Mouse (Mus musculus) embryonic facial prominence, embryonic 15.5 days (tissue): ENCODE data around the gene Smim26. TPM values are rescaled to one million over a fixed set of nuclear protein-coding genes. Genes with fewer than 3 reads are reported as not detected.
"Not testable (repeated sequence)": the region's sequence is repeated elsewhere in the genome, so short reads cannot be mapped to it uniquely, and the experiment has no call there.

ENCODE experiments used
- ATAC-seq: fragments of 200-750 bp; cut with Nextera tagmentation; 2 replicates; pipeline ENCODE4 v1.8.0; 2017; ENCODE audit warnings: low read depth, moderate TSS enrichment; ENCODE audit not compliant: insufficient number of reproducible peaks, low FRiP score, low TSS enrichment
- H3K27ac ChIP-seq: fragments of 300-500 bp; sonication (generic); replicated peaks from 2 replicates; pipeline ENCODE4 v1.5.1; 2015; ENCODE audit warnings: mild to moderate bottlenecking, inconsistent platforms
- H3K27me3 ChIP-seq: fragments of 300-500 bp; sonication (generic); 2 replicates; pipeline ENCODE4 v1.6.1; 2015; ENCODE audit warnings: inconsistent platforms
- H3K36me3 ChIP-seq: fragments of 300-500 bp; sonication (generic); 2 replicates; pipeline ENCODE4 v1.6.1; 2015; ENCODE audit warnings: mild to moderate bottlenecking, inconsistent platforms
- H3K4me1 ChIP-seq: fragments of 300-500 bp; sonication (generic); 2 replicates; pipeline ENCODE4 v1.6.1; 2015; ENCODE audit warnings: inconsistent platforms
- H3K4me2 ChIP-seq: fragments of 300-500 bp; sonication (generic); replicated peaks from 2 replicates; pipeline ENCODE4 v1.6.1; 2015; ENCODE audit warnings: mild to moderate bottlenecking, inconsistent platforms
- H3K4me3 ChIP-seq: fragments of 300-500 bp; sonication (generic); replicated peaks from 2 replicates; pipeline ENCODE4 v1.5.1; 2015; ENCODE audit warnings: mild to moderate bottlenecking, inconsistent platforms
- H3K9ac ChIP-seq: fragments of 300-500 bp; sonication (generic); 2 replicates; pipeline ENCODE4 v1.6.1; 2015; ENCODE audit warnings: inconsistent platforms
- H3K9me3 ChIP-seq: fragments of 300-500 bp; sonication (generic); replicated peaks from 2 replicates; pipeline ENCODE4 v1.6.1; 2016; ENCODE audit warnings: inconsistent platforms
- WGBS: fragments of 180-500 bp; shearing (Covaris S2); methylation state at CpG from one replicate; pipeline ENCODE4 v1.1.7; 2015; 5-methylcytosine and 5-hydroxymethylcytosine counted together
- polyA plus RNA-seq: library from polyadenylated mRNA; unstranded; fragments of >200 nt; fragmentation: Nextera tagmentation; extraction: Ambion mirVana; gene quantifications from 2 replicates; pipeline ENCODE4 v1.2.1, GENCODE M21; 2015

Smim26 gene
- polyA plus RNA-seq: 31.8 and 34.2 TPM in 2 replicates

DNA sequence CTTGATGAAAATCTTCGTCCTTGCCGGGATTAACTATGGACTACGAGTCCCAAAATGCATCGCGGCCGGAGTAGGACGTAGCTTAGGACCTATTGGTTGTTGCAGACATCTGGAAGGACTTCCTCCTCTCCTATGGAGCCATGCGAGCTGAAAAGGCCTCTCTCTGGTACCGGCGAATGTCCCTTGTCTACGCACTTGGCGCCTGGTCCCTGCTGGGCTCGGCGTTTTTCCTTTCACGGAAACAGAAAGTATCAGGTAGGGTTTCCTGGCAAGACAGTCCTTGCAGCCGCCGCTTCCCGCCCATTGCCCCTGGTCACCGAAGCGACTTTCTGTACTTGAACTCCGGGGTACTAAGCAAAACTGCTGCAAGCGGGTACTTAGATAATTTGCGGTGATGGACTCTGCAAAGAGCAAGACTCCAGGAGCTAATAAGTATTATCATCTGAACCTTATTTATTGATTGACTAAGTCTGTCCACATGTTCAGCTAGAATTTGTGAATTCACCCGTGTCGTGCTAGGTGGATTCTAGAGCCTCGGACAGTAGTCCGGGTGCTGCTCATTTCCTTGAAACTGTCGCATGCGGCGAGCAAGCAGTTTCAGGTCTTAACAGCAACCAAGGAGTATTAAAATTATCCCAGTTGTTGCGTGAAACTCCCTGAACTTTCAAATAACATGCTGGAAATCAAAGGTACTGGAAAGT lies at the start of gene Smim26:
Smim26 (plus strand) TSS at position 104 of the 701 bp plus-strand sequence.
- H3K27me3 ChIP-seq: no peaks in the 10 kb centered on the region
- H3K9ac ChIP-seq: peak within 1 kb of the TSS; percentile 37
- no peak within 1 kb of the TSS for H3K27ac ChIP-seq
- H3K4me3 ChIP-seq: peak within 1 kb of the TSS; percentile 71
- no peaks in the 10 kb centered on the region for H3K4me1 ChIP-seq
- no peaks in the 10 kb centered on the region for H3K9me3 ChIP-seq
- peaks cover 12% of the 10 kb centered on the region for H3K36me3 ChIP-seq
- ATAC-seq: peak; percentile 94
- peak within 1 kb of the TSS; percentile 55 for H3K4me2 ChIP-seq
- 1% methylated on average over 31 of the region's 31 CpGs for whole genome bisulfite sequencing

DNA sequence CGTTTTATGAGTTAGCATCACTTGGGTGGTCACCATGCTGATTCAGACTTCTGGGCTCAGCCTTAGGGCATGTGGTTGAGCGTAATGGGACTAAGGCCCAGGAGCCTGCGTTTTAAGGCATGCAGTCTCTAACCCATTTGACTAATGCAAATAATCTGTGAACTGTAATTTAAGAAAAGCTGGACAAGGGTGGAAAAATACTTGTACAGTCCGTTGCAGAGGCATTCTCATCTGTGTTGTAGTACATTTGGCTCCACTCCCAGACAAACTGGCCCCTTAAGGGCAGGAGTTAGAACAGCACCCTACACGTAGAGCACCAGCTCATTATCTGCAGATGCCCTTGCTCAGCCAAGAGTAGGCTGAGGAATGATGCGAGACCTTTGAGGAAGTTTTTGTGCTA lies 49.2 kb upstream of the Smim26 start:
- Histone ChIP-seq H3K9me3 (no peaks in the 10 kb centered on the region), H3K36me3 (peaks cover 60% of the 10 kb centered on the region), H3K27me3 (no peaks in the 10 kb centered on the region), H3K4me2 (no peak overlapping the region), H3K27ac (no peak overlapping the region), H3K4me1 (peaks cover 4% of the 10 kb centered on the region; the same call in 1 of the 2 replicates), H3K4me3 (no peak overlapping the region), H3K9ac (no peak overlapping the region)
- WGBS: 68% methylated on average over 6 of the region's 6 CpGs
- no peak for ATAC-seq

DNA sequence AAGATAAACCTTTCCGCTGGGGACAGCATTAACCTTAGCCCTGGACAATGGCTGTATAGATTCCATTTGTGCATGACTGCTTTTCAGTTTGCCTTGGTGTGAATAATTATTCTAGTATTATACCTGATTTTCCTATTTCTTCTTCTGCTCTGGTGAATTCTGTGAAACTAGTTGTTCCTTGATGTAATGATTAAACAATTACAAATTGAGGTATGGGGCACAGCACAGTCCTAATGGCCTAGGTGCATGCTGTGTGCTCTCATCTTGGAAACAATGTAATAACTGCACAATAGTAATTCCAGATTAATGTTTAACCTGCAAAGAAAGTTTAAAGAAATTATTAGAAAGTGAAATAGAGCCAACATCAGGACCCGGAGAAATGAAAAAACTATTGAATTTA lies 48.8 kb upstream of the Smim26 start:
- Histone ChIP-seq H3K4me1 (peaks cover 4% of the 10 kb centered on the region; the same call in 1 of the 2 replicates), H3K27me3 (no peaks in the 10 kb centered on the region), H3K9ac (no peak overlapping the region), H3K9me3 (no peaks in the 10 kb centered on the region), H3K4me3 (no peak overlapping the region), H3K4me2 (no peak overlapping the region), H3K27ac (no peak overlapping the region), H3K36me3 (peaks cover 56% of the 10 kb centered on the region)
- 93% methylated on average over 2 of the region's 2 CpGs for WGBS
- ATAC-seq: no peak

DNA sequence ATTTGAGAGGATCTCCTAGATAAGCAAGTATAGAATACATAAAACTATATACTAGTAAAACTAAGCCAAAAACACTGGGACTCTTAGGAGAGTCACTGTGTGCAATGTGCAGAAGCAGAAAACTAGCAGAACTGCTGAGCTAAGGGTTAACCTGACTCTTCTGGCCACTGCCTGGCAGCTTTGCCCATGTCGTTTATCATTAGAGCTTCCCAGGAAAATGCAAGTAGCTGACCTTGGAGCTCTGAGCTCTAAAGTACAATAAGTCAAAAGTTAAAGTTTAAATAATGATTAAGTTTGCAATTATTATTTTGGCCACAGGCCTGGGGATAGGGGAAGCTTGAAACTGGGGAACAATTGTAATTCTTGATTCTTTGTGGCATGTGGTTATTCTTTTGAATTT lies 48.4 kb upstream of the Smim26 start:
- ATAC-seq: no peak
- 53% methylated on average over 1 of the region's 1 CpGs for WGBS
- Histone ChIP-seq H3K4me1 (peaks cover 4% of the 10 kb centered on the region; the same call in 1 of the 2 replicates), H3K9me3 (no peaks in the 10 kb centered on the region), H3K4me2 (no peak overlapping the region), H3K9ac (no peak overlapping the region), H3K36me3 (peaks cover 52% of the 10 kb centered on the region), H3K27ac (no peak overlapping the region), H3K4me3 (no peak overlapping the region), H3K27me3 (no peaks in the 10 kb centered on the region)

DNA sequence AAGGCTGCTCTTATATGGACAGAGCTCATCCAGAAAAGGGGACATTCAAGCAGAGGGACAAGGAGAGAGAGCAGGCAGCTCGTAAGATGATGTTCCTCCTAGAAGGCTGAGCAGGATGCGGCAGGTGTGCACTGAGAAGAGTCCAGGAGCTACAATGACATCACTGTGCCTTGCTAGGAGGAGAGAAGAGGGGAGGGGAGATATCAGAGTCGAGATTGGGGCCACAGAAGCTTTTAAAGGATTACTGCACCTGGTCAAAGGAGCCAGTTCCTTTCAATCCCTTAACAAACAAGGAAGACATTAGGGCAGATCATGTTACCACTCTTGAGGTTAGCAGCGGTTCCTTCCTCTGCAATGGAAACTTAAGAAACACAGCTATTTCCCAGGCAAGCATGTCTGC lies 46.3 kb upstream of the Smim26 start:
- WGBS: 51% methylated on average over 4 of the region's 4 CpGs
- Histone ChIP-seq H3K4me1 (peaks cover 4% of the 10 kb centered on the region; the same call in 1 of the 2 replicates), H3K4me3 (no peak overlapping the region), H3K36me3 (peaks cover 42% of the 10 kb centered on the region), H3K9me3 (no peaks in the 10 kb centered on the region), H3K4me2 (no peak overlapping the region), H3K27me3 (no peaks in the 10 kb centered on the region), H3K9ac (no peak overlapping the region), H3K27ac (no peak overlapping the region)
- ATAC-seq: 0 out of 2 replicates have a peak, but pooled peaks have one; percentile 32

DNA sequence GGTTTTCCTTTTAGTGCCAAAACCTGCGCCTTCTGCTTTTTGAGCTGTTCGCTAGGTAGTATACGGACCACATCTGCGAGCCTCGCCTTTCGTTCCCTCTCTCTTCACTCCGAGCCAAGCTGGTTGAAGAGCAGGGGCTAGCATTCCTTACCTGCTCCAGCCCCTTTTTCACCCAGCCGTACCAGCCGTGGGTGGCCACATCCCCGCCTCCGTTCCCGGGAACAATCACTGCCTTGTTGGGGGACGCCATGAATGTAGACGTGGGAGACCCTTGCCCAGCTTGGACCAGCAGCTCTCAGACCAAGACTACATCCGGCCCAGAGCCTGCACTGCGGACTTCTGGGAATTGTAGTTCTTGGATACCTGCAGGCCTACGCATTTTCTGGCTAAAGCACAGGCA lies 43.3 kb upstream of the Smim26 start, which contains the start of gene Rbbp9:
Rbbp9 (minus strand) TSS at position 341 of the 400 bp plus-strand sequence.
- Histone ChIP-seq H3K4me1 (peaks cover 6% of the 10 kb centered on the region; the same call in 1 of the 2 replicates), H3K4me2 (peak within 1 kb of the TSS; percentile 51), H3K27ac (peak within 1 kb of the TSS; percentile 88), H3K27me3 (no peaks in the 10 kb centered on the region), H3K9me3 (no peaks in the 10 kb centered on the region), H3K36me3 (peaks cover 20% of the 10 kb centered on the region), H3K4me3 (peak within 1 kb of the TSS; percentile 82), H3K9ac (peak within 1 kb of the TSS; percentile 70)
- under 1% methylated on average over 17 of the region's 17 CpGs for WGBS
- peak; percentile 89 for ATAC-seq

DNA sequence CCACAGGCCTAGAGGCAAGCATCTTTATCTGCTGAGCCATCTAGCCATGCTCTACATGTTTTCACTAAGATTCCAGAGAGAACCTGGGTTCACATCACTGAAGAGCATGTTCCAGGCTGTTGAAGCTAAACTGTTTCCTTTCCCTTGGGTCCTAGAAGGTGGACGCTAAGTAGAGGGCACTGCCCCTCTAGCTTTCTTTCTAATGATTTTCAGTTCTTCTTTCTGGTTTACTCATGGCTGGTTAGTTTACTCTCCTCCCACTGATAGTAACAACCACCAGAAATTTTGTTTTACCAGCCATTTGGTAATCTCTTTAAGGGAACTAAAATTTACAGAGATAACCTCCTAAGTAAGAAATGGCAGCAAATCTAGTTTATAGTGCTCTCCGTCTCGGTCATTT lies 39.9 kb upstream of the Smim26 start:
- Histone ChIP-seq H3K4me3 (no peak overlapping the region), H3K4me2 (no peak overlapping the region), H3K9me3 (no peaks in the 10 kb centered on the region), H3K27me3 (no peaks in the 10 kb centered on the region), H3K36me3 (no peaks in the 10 kb centered on the region), H3K9ac (no peak overlapping the region), H3K27ac (no peak overlapping the region), H3K4me1 (peaks cover 13% of the 10 kb centered on the region)
- no peak for ATAC-seq
- WGBS: 84% methylated on average over 3 of the region's 3 CpGs

DNA sequence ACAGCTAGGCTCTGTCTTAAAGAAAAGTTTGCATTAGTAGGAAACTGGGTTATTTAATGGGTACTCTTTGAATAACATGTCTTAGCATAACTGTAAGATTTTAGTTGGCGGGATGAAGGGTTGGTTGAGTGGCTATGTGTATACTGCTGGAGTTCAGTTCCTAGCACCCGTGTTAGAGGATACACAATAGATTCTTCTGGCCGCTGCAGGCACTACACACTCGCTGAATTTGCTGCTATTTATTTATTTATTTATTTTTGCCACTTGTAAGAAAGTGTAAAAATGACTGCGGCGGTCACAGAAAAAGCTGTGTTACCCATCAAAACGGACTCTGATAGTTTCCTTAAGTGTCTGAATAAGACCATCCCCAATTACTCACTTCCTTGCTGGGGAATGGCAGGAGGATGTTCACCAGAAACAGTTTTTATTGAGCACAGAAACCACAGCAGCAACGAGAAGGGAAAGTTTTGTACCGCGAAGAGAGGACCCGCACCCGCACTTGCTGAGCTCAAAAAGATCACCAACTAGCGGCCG lies 38.5 kb upstream of the Smim26 start:
- 2% methylated on average over 14 of the region's 14 CpGs for WGBS
- Histone ChIP-seq H3K27me3 (no peaks in the 10 kb centered on the region), H3K9me3 (no peaks in the 10 kb centered on the region), H3K27ac (peak overlapping the region; percentile 98), H3K9ac (peak overlapping the region; percentile 63), H3K4me2 (peak overlapping the region; percentile 50), H3K4me1 (peaks cover 9% of the 10 kb centered on the region), H3K4me3 (peak overlapping the region; percentile 90), H3K36me3 (peaks cover 12% of the 10 kb centered on the region; the same call in 1 of the 2 replicates)
- ATAC-seq: no peak

DNA sequence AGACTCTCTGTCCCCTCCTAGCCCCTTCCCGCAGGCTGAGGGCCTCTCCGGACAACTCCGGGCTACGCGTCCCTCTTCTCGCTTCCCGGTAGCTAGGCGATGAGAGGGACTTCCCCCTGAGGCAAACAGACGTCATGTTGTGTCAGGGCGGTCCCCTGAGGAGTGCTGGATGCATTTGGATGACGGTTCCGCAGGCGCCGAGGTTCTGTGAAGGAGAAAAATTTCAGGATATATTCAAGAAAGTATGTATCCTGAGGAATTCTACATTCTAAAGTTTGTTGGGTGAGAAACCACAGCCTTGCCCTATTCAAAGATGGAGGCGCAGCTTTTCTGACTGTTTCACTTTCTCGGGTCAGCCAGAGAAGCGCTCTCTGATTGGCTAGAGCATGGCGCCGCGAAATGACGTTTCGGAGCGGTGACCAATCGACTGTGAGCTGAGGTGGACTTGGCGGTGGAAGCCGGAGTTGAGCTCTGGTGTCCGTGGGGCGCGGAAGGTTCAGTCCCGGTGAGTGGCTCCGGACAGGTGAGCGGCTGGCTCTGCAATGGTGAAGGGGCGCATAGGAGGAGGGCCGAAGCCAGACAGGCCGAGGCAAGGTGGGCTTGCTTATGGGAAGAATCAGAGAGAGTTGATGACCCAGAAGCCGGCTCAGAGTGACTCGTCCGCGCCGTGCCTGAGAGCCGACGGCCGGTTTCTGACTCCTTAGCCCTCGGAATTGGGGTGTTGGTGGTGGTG lies 37.9 kb upstream of the Smim26 start, which contains the start of gene Sec23b:
Sec23b (plus strand) TSS at position 410 of the 733 bp plus-strand sequence.
- ATAC-seq: peak; percentile 96
- no peaks in the 10 kb centered on the region for H3K27me3 ChIP-seq
- H3K9ac ChIP-seq: peak within 1 kb of the TSS; percentile 75
- peak within 1 kb of the TSS; percentile 90 for H3K4me3 ChIP-seq
- H3K27ac ChIP-seq: peak within 1 kb of the TSS; percentile 98
- H3K4me1 ChIP-seq: peaks cover 9% of the 10 kb centered on the region
- H3K36me3 ChIP-seq: peaks cover 12% of the 10 kb centered on the region; the same call in 1 of the 2 replicates
- H3K9me3 ChIP-seq: no peaks in the 10 kb centered on the region
- WGBS: under 1% methylated on average over 44 of the region's 44 CpGs
- H3K4me2 ChIP-seq: peak within 1 kb of the TSS; percentile 56

DNA sequence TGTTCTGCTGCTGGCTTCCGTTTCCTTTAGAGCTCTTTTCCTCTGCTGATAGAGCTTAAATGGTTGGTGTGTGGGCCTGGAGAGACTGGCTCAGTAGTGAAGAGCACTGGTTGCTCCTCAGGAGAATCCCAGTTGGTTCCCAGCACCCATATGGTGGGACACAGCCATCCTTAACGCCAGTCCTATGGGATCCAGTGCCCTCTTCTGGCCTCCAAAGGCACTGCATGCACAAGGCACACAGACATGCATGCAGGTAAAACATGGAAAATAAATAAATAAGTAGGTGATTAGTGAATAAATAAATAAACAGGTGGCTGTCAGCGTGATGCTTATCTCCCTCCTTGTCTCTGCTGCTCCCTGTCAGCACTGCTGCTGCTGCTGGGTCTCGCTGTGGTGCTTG lies 5.1 kb upstream of the Smim26 start:
- no peak overlapping the region for H3K4me3 ChIP-seq

DNA sequence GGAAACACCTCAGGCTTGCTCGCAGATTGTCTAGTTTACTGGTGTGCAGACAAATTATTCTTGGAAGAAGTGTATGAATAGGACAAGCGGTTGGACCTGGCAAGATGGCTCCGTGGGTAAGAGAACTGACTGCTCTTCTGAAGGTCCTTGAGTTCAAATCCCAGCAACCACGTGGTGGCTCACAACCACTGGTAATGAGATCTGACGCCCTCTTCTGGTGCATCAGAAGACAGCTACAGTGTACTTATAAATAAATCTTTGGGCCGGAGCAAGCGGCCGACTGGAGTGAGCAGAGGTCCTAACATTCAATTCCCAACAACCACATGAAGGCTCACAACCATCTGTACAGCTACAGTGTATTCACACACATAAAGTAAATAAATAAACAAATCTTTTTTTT lies 818 bp upstream of the Smim26 start:
- peaks cover 23% of the 10 kb centered on the region for H3K36me3 ChIP-seq
- not testable (repeated sequence) for H3K9me3 ChIP-seq, H3K27ac ChIP-seq, H3K4me3 ChIP-seq, H3K27me3 ChIP-seq, H3K4me2 ChIP-seq, H3K4me1 ChIP-seq, ATAC-seq, H3K9ac ChIP-seq
- 63% methylated on average over 8 of the region's 8 CpGs for WGBS

More for the DNA sequence above, 5.1 kb upstream of the Smim26 start:
- Histone ChIP-seq H3K9me3 (no peaks in the 10 kb centered on the region), H3K27ac (no peak overlapping the region), H3K36me3 (peaks cover 61% of the 10 kb centered on the region), H3K27me3 (no peaks in the 10 kb centered on the region), H3K4me1 (no peaks in the 10 kb centered on the region), H3K4me2 (no peak overlapping the region), H3K9ac (no peak overlapping the region)
- WGBS: 86% methylated on average over 4 of the region's 4 CpGs
- ATAC-seq: no peak
